Mouse (Mus musculus) forebrain, embryonic 11.5 days (tissue): Measurements from ENCODE around the gene Dcaf11. TPM values are rescaled to one million over a fixed set of nuclear protein-coding genes. Genes with fewer than 3 reads are reported as not detected.
A peak's percentile ranks its signal among the peaks of the same experiment; 100 is the strongest.

ENCODE experiments used
- ATAC-seq: fragments of 200-750 bp; cut with Nextera tagmentation; replicated peaks from 2 replicates; pipeline ENCODE4 v1.8.0; 2017; ENCODE audit warnings: moderate TSS enrichment; ENCODE audit not compliant: low FRiP score
- DNase-seq: peaks from one replicate; pipeline ENCODE4 v3.0.0-alpha.2; 2017; ENCODE audit warnings: low spot score
- H3K27ac ChIP-seq: fragments of 300-500 bp; sonication (generic); 2 replicates; pipeline ENCODE4 v1.5.1; 2014; ENCODE audit warnings: low read depth, low read length
- H3K27me3 ChIP-seq: fragments of 300-500 bp; sonication (generic); 2 replicates; pipeline ENCODE4 v1.6.1; 2014; ENCODE audit warnings: mild to moderate bottlenecking, low read length, mixed read lengths; ENCODE audit not compliant: control insufficient read depth, insufficient read depth
- H3K36me3 ChIP-seq: fragments of 300-500 bp; sonication (generic); 2 replicates; pipeline ENCODE4 v1.6.1; 2014; ENCODE audit warnings: mild to moderate bottlenecking, low read length, moderate library complexity, mixed read lengths; ENCODE audit not compliant: control insufficient read depth, insufficient read depth
- H3K4me1 ChIP-seq: fragments of 300-500 bp; sonication (generic); replicated peaks from 2 replicates; pipeline ENCODE4 v1.6.1; 2014; ENCODE audit warnings: low read length, mixed read lengths; ENCODE audit not compliant: control insufficient read depth, insufficient read depth
- H3K4me2 ChIP-seq: fragments of 300-500 bp; sonication (generic); 2 replicates; pipeline ENCODE4 v1.6.1; 2014; ENCODE audit warnings: low read depth, mild to moderate bottlenecking, low read length, moderate library complexity, mixed read lengths; ENCODE audit not compliant: severe bottlenecking
- H3K4me3 ChIP-seq: fragments of 300-500 bp; sonication (generic); 2 replicates; pipeline ENCODE4 v1.5.1; 2014; ENCODE audit warnings: low read depth, low read length
- H3K9ac ChIP-seq: fragments of 300-500 bp; sonication (generic); 2 replicates; pipeline ENCODE4 v1.6.1; 2014; ENCODE audit warnings: low read length
- H3K9me3 ChIP-seq: fragments of 300-500 bp; sonication (generic); 2 replicates; pipeline ENCODE4 v1.6.1; 2016; ENCODE audit warnings: low read length, mixed read lengths; ENCODE audit not compliant: control insufficient read depth
- WGBS: fragments of 180-500 bp; shearing (Covaris S2); extraction: QIAGEN DNeasy Blood & Tissue Kit; methylation state at CpG from one replicate; pipeline ENCODE4 v1.1.7; 2014; 5-methylcytosine and 5-hydroxymethylcytosine counted together
- polyA plus RNA-seq: library from polyadenylated mRNA; unstranded; fragments of >200 nt; fragmentation: Nextera tagmentation; extraction: Ambion mirVana; gene quantifications from 2 replicates; pipeline ENCODE4 v1.2.1, GENCODE M21; 2014

Dcaf11 gene
- polyA plus RNA-seq, 1 experiment from 2014 or later = 74.6 TPM

DNA sequence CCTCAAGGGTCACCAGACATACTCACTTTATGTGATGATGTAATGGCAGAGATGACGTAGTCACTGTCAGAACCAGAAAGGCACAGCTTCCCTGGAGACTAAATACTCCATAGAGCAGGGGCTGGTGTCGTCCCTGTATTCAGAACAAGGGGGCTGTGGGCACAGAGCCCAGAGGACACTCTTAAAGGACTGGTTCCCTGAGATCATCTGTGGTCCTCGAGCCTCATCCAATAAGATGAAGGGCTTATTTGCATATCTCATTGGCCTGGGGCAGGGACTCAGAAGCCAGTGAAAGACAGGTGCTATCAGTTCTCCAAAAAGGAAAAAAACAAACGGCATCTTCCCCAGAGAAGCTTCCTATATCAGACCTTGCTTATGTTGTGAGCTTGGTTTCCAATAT lies 35.7 kb upstream of the Dcaf11 start:
- Histone ChIP-seq H3K4me2 (no peak overlapping the region), H3K27ac (no peak overlapping the region), H3K36me3 (no peaks in the 10 kb centered on the region), H3K4me3 (no peak overlapping the region), H3K9ac (no peak overlapping the region), H3K4me1 (no peaks in the 10 kb centered on the region), H3K27me3 (peaks cover 15% of the 10 kb centered on the region; the same call in 1 of the 2 replicates), H3K9me3 (no peaks in the 10 kb centered on the region)
- ATAC-seq (no peak), DNase-seq (no peak)
- 72% methylated on average over 4 of the region's 4 CpGs for WGBS

DNA sequence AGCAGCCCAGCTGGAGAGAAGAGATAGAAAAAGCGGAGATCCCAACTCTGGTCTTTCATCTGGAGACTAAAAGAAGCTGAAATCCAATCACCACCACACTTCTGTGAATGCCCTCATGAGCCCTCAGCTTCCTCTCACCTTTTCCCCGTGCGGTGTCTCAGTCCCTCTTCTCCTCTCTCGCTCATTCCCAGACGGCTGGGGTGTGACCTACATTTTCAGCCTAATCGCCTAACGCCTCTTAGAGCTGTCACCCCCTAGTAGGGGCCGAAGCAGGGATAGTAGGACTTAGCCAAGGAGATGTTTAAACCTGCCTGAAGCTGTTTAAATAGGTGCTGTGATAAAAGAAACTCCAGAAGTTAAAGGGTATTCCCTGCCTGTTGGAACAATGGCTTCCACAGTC lies 35.0 kb upstream of the Dcaf11 start, which contains the start of gene Nrl:
Gene Nrl (minus strand): TSS at position 197 of the 400 bp plus-strand sequence.
- WGBS = 51% methylated on average over 8 of the region's 8 CpGs
- H3K27me3 ChIP-seq = peaks cover 12% of the 10 kb centered on the region; the same call in 1 of the 2 replicates
- DNase-seq = no peak
- H3K36me3 ChIP-seq = no peaks in the 10 kb centered on the region
- H3K9me3 ChIP-seq = no peaks in the 10 kb centered on the region
- H3K9ac ChIP-seq = no peak within 1 kb of the TSS
- no peak for ATAC-seq
- H3K4me2 ChIP-seq = no peak within 1 kb of the TSS
- no peaks in the 10 kb centered on the region for H3K4me1 ChIP-seq
- no peak within 1 kb of the TSS for H3K27ac ChIP-seq
- no peak within 1 kb of the TSS for H3K4me3 ChIP-seq

DNA sequence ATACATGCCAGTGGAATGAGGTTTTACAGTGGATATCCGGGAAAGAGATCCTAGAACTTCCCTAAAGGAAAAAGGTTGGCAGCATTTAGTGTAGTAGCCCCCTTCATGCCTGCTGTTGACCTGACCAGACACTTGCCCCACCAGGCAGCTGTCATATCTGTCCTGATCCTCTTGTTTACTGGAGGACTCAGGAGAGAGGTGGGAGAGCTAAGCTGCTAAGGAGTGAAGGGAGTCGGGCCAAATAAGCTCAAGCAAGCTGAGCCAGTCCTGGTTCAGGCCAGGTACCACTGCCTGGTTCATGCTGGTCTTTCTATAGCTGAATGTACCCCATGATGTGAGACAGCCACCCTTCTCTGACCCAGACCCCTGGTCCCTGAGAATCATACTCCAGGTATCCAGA lies 33.1 kb upstream of the Dcaf11 start:
- H3K9me3 ChIP-seq = no peaks in the 10 kb centered on the region
- no peak overlapping the region for H3K4me3 ChIP-seq
- WGBS = 89% methylated on average over 2 of the region's 2 CpGs
- DNase-seq (no peak), ATAC-seq (no peak)
- no peak overlapping the region for H3K9ac ChIP-seq
- H3K4me1 ChIP-seq = no peaks in the 10 kb centered on the region
- no peaks in the 10 kb centered on the region for H3K27me3 ChIP-seq
- no peaks in the 10 kb centered on the region for H3K36me3 ChIP-seq
- H3K27ac ChIP-seq = no peak overlapping the region
- H3K4me2 ChIP-seq = no peak overlapping the region

DNA sequence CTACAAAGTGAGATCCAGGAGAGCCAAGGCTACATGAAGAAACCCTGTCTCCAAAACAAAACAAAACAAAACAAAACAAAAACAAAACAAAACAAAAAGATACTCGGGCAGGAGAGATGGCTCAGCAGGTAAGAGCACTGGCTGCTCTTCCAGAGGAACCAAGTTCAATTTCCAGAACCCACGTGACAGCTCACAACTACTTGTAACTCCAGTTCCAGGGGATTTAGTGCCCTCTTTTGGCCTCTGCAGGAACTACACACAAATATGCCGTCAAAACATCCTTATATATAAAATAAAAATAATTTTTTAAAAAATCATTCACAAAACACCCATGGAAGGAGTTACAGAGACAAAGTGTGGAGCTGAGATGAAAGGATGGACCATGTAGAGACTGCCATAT lies 31.9 kb upstream of the Dcaf11 start:
- ATAC-seq = no peak
- H3K4me3 ChIP-seq = no peak overlapping the region
- no peak overlapping the region for H3K4me2 ChIP-seq
- no peak overlapping the region for H3K9ac ChIP-seq
- H3K4me1 ChIP-seq = no peaks in the 10 kb centered on the region
- no peak for DNase-seq
- no peak overlapping the region for H3K27ac ChIP-seq
- H3K36me3 ChIP-seq = no peaks in the 10 kb centered on the region
- WGBS = 26% methylated on average over 3 of the region's 3 CpGs
- no peaks in the 10 kb centered on the region for H3K27me3 ChIP-seq
- no peaks in the 10 kb centered on the region for H3K9me3 ChIP-seq

DNA sequence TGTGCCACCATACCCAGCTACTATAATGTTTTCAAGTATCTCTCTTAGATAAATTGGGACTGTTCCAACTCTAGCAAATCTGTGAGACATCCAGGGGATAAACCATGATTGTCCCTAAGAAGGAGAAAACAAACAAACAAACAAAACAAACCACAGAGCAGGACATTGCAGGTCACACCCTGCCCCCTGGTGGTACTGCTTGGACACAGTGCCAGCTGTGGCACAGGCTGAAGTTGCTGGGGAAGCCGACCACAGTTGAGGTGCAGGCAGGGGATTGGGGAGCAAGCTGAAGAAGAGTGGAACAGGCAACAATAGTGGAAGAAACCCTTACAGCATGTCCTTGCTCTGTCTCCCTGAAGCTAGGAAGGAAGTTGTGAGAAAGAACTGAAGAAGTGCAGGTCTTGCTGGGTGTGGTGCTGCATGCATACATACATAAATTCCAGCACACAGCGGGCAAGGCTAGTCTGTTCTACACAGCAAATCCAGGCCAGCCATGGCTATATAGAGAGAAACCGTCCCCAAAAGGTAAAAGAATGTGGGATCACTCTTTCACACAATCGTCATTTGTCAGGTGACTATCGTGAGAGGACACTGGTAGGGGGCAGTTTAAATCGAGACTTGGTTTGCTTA lies 23.6 kb upstream of the Dcaf11 start:
- no peaks in the 10 kb centered on the region for H3K36me3 ChIP-seq
- WGBS = 58% methylated on average over 6 of the region's 6 CpGs
- H3K9ac ChIP-seq = no peak overlapping the region
- peaks cover 6% of the 10 kb centered on the region; the same call in 1 of the 2 replicates for H3K4me1 ChIP-seq
- no peaks in the 10 kb centered on the region for H3K9me3 ChIP-seq
- H3K27me3 ChIP-seq = no peaks in the 10 kb centered on the region
- DNase-seq = peak; percentile 68
- H3K27ac ChIP-seq = no peak overlapping the region
- H3K4me3 ChIP-seq = no peak overlapping the region
- no peak overlapping the region for H3K4me2 ChIP-seq
- no peak for ATAC-seq

DNA sequence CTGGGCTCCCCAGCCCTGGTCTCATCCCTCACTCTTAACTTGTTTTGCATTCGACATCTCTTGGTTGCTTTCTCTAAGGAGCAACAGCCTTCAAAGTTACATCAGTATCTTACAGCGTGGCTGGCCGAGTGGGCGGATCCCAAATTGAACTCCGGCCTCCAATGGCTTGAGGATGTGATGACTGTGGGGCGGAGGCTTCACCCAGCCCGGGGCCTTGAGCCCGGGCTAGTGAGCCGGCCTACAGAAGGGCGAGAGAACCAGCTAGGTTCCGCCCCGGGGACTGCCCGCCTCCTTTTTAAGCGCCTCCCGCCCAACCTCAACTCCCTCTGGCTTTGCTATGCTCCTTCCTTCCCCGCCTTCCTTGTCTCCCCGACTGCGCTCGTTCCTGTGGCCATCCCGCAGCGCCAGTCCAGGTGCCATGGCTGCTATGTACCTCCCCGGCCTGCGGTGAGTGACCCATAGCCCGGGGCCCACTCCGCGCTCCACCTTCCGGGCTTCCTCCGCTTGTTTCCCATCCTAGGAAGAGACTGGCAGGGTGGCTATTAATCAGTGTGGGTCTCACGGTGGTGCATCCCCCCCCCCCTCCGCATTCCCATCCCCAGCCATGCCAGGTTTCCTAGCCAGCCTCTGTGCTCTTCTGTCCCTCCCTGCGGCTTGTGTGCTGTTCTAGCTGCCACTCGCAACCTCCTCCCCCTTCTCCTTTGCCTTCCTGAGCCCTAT lies 19.6 kb upstream of the Dcaf11 start, which contains the start of gene Pck2:
Gene Pck2 (plus strand): TSS at position 200 of the 720 bp plus-strand sequence.
- H3K27ac ChIP-seq = peak within 1 kb of the TSS; percentile 72
- H3K9ac ChIP-seq = peak within 1 kb of the TSS; percentile 77
- peaks cover 8% of the 10 kb centered on the region; the same call in 1 of the 2 replicates for H3K4me1 ChIP-seq
- H3K36me3 ChIP-seq = no peaks in the 10 kb centered on the region
- H3K4me3 ChIP-seq = peak within 1 kb of the TSS; percentile 54
- peak; percentile 86 for ATAC-seq
- DNase-seq = peak; percentile 87
- WGBS = under 1% methylated on average over 32 of the region's 32 CpGs
- H3K9me3 ChIP-seq = no peaks in the 10 kb centered on the region
- H3K4me2 ChIP-seq = peak within 1 kb of the TSS; percentile 83
- no peaks in the 10 kb centered on the region for H3K27me3 ChIP-seq

DNA sequence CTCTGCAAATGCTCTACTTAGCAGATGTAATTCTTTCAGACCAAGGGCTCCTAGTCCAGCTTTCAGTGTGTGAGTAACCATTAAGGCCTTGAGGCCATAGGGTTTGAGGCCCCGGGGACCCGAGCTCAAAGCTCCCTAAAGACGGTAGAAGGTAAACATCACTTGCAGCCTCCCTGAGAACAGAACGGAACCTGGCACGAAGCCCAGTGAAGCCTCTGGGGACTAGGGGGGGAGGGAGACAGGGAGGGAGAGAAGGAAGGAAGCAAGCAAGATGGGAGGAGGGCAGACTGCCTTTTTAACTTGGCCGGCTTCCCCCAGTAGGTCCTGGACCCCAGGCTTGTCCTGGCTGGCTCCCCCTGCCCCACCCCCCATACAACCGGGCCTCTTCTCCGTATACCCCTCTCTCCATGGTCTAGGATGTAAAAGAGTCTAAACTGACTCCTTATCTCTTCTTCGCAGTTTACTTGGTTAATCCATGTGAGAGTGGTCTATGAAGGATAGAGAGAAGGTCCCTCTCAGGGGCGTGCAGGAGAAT lies 19.0 kb upstream of the Dcaf11 start:
- peak overlapping the region; percentile 83 for H3K4me2 ChIP-seq
- H3K4me1 ChIP-seq = peaks cover 8% of the 10 kb centered on the region; the same call in 1 of the 2 replicates
- no peaks in the 10 kb centered on the region for H3K27me3 ChIP-seq
- ATAC-seq (peak; percentile 32; the same call in 1 of the 2 replicates), DNase-seq (peak; percentile 79)
- 9% methylated on average over 10 of the region's 10 CpGs for WGBS
- H3K36me3 ChIP-seq = no peaks in the 10 kb centered on the region
- H3K9me3 ChIP-seq = no peaks in the 10 kb centered on the region
- peak overlapping the region; percentile 54 for H3K4me3 ChIP-seq
- H3K9ac ChIP-seq = peak overlapping the region; percentile 77
- H3K27ac ChIP-seq = peak overlapping the region; percentile 72

DNA sequence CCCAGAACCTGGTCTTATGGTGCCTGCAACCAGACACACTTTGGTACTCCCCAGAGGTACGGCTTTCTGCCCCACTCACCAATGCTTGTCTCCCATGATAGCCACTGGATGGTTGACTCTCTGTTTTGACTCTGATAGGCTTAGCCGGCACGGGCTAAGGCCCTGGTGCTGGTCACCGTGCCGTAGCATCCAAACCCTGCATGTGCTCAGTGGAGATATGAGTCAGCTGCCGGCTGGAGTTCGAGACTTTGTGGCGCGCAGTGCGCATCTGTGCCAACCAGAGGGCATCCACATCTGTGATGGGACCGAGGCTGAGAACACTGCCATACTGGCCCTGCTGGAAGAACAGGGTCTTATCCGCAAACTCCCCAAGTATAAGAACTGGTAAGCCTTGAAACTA lies 17.5 kb upstream of the Dcaf11 start:
- Histone ChIP-seq H3K36me3 (no peaks in the 10 kb centered on the region), H3K9me3 (no peaks in the 10 kb centered on the region), H3K4me3 (no peak overlapping the region), H3K4me2 (no peak overlapping the region), H3K4me1 (peaks cover 8% of the 10 kb centered on the region; the same call in 1 of the 2 replicates), H3K27ac (no peak overlapping the region), H3K27me3 (no peaks in the 10 kb centered on the region), H3K9ac (no peak overlapping the region)
- no peak for DNase-seq
- ATAC-seq = no peak
- WGBS = 96% methylated on average over 12 of the region's 12 CpGs
